Mouse (Mus musculus) kidney, postnatal 0 days (tissue): Measurements from ENCODE around the gene Gak. TPM values are rescaled to one million over a fixed set of nuclear protein-coding genes. Genes with fewer than 3 reads are reported as not detected.
A peak's percentile ranks its signal among the peaks of the same experiment; 100 is the strongest.

Experiments used
- ATAC-seq: fragments of 200-750 bp; cut with Nextera tagmentation; replicated peaks from 2 replicates; pipeline ENCODE4 v1.8.0; 2017; ENCODE audit warnings: low read depth, moderate number of reproducible peaks, moderate TSS enrichment, moderate library complexity; ENCODE audit not compliant: low FRiP score
- DNase-seq: peaks from one replicate; pipeline ENCODE4 v3.0.0-alpha.2; 2016; ENCODE audit warnings: low spot score
- H3K27ac ChIP-seq: fragments of 300-500 bp; sonication (generic); 2 replicates; pipeline ENCODE4 v1.5.1; 2014; ENCODE audit warnings: mild to moderate bottlenecking
- H3K27me3 ChIP-seq: fragments of 300-500 bp; sonication (generic); 2 replicates; pipeline ENCODE4 v1.6.1; 2014; ENCODE audit warnings: low read length, mixed read lengths; ENCODE audit not compliant: insufficient read depth
- H3K36me3 ChIP-seq: fragments of 300-500 bp; sonication (generic); 2 replicates; pipeline ENCODE4 v1.6.1; 2014; ENCODE audit warnings: low read length, mixed read lengths; ENCODE audit not compliant: insufficient read depth
- H3K4me1 ChIP-seq: fragments of 300-500 bp; sonication (generic); replicated peaks from 2 replicates; pipeline ENCODE4 v1.6.1; 2014; ENCODE audit warnings: antibody characterized with exemption, low read length, mixed read lengths; ENCODE audit not compliant: insufficient read depth
- H3K4me2 ChIP-seq: fragments of 300-500 bp; sonication (generic); 2 replicates; pipeline ENCODE4 v1.6.1; 2014; ENCODE audit warnings: mild to moderate bottlenecking, low read length, moderate library complexity, mixed read lengths
- H3K4me3 ChIP-seq: fragments of 300-500 bp; sonication (generic); replicated peaks from 2 replicates; pipeline ENCODE4 v1.5.1; 2014; ENCODE audit warnings: low read depth, low read length
- H3K9ac ChIP-seq: fragments of 300-500 bp; sonication (generic); 2 replicates; pipeline ENCODE4 v1.6.1; 2014; ENCODE audit warnings: low read depth, low read length
- H3K9me3 ChIP-seq: fragments of 300-500 bp; sonication (generic); replicated peaks from 2 replicates; pipeline ENCODE4 v1.6.1; 2016; ENCODE audit warnings: low read length, inconsistent platforms, mixed read lengths
- CTCF ChIP-seq: IDR thresholded peaks from 2 replicates; pipeline ENCODE4 v1.5.1; 2016; ENCODE audit warnings: antibody characterized with exemption, low read depth, mild to moderate bottlenecking, moderate library complexity
- WGBS: fragments of 180-500 bp; shearing (Covaris S2); extraction: QIAGEN DNeasy Blood & Tissue Kit; methylation state at CpG from one replicate; pipeline ENCODE4 v1.1.7; 2014; 5-methylcytosine and 5-hydroxymethylcytosine counted together
- polyA plus RNA-seq: library from polyadenylated mRNA; unstranded; fragments of >200 nt; fragmentation: Nextera tagmentation; extraction: Ambion mirVana; gene quantifications from 2 replicates; pipeline ENCODE4 v1.2.1, GENCODE M21; 2015

The Gak gene
- polyA plus RNA-seq, 1 experiment from 2014 or later = 43.1 TPM

DNA sequence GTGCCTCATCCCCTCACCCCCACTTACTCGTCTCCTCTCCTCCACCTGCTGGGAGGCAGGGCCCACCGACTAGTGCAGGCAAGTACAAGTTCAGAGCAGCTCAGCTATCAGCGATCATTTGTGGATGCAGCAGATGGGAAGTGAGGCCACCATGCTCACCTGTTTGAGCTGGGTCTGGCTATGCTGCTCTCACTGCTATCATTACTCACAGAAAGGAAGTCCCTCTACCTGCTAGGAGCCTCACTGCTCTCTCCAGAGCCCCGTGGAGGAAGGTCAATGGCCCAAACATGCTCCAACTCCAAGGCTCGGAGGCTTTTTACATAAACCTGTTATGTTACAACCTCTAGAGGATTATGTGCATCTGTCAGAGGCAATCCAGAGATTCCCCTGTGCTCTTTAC is 27.9 kb upstream of the Gak start:
- Histone ChIP-seq H3K4me2 (no peak overlapping the region), H3K36me3 (peaks cover 34% of the 10 kb centered on the region), H3K9me3 (no peaks in the 10 kb centered on the region), H3K4me3 (no peak overlapping the region), H3K4me1 (peaks cover 4% of the 10 kb centered on the region), H3K27ac (no peak overlapping the region), H3K27me3 (no peaks in the 10 kb centered on the region), H3K9ac (no peak overlapping the region)
- 78% methylated on average over 5 of the region's 5 CpGs for WGBS
- ATAC-seq (no peak), DNase-seq (no peak)
- TF ChIP-seq CTCF = no peak

- WGBS = 88% methylated on average over 15 of the region's 15 CpGs
- Histone ChIP-seq H3K27me3 (no peaks in the 10 kb centered on the region), H3K4me1 (peaks cover 4% of the 10 kb centered on the region), H3K9ac (no peak overlapping the region), H3K27ac (no peak overlapping the region), H3K4me2 (no peak overlapping the region), H3K36me3 (peaks cover 34% of the 10 kb centered on the region), H3K4me3 (no peak overlapping the region), H3K9me3 (no peaks in the 10 kb centered on the region)
- DNase-seq (no peak), ATAC-seq (no peak)
- no peak for TF ChIP-seq CTCF
Measured at GRCm38 (mm10) chr5:108655891-108656650, 26.5 kb upstream of the Gak start.

GRCm38 (mm10) chr5:108655381-108655780 is 25.8 kb upstream of the Gak start:
- no peak overlapping the region for H3K4me3 ChIP-seq
- no peak overlapping the region for H3K27ac ChIP-seq
- H3K36me3 ChIP-seq = peaks cover 39% of the 10 kb centered on the region
- H3K4me1 ChIP-seq = peaks cover 4% of the 10 kb centered on the region
- H3K9ac ChIP-seq = no peak overlapping the region
- no peak for TF ChIP-seq CTCF
- H3K27me3 ChIP-seq = no peaks in the 10 kb centered on the region
- ATAC-seq (no peak), DNase-seq (no peak)
- no peaks in the 10 kb centered on the region for H3K9me3 ChIP-seq
- WGBS = 97% methylated on average over 9 of the region's 9 CpGs
- H3K4me2 ChIP-seq = no peak overlapping the region

DNA sequence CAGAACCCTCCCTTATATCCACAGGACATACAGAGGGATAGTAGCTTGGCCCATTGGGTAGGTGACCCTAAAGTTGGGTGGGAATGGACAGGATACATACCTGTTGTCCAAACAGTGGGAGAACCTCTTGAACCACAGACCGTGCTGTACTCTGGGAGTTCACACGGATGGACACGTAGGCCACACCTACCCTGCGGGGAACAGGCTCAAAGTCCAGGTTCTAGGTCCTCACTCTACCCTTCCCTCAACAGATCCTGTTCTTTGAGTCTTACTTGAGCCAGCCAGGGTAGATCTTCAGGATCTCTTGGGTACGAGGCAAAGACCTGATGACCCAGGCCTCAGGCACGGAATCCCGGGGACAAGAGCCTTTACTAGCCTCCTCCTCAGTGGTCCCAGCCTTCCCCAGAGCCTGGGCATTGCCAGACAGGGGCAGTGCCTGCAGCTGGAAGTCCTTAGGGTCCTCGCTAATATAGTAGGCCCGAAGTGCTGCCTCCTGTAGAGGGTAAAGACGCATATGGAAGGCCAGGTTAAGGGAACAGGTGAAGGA is 25.0 kb upstream of the Gak start:
- 91% methylated on average over 10 of the region's 10 CpGs for WGBS
- ATAC-seq (no peak), DNase-seq (no peak)
- Histone ChIP-seq H3K4me1 (no peaks in the 10 kb centered on the region), H3K27ac (no peak overlapping the region), H3K4me2 (no peak overlapping the region), H3K36me3 (peaks cover 39% of the 10 kb centered on the region), H3K4me3 (no peak overlapping the region), H3K9me3 (no peaks in the 10 kb centered on the region), H3K9ac (no peak overlapping the region), H3K27me3 (no peaks in the 10 kb centered on the region)
- TF ChIP-seq CTCF = no peak

DNA sequence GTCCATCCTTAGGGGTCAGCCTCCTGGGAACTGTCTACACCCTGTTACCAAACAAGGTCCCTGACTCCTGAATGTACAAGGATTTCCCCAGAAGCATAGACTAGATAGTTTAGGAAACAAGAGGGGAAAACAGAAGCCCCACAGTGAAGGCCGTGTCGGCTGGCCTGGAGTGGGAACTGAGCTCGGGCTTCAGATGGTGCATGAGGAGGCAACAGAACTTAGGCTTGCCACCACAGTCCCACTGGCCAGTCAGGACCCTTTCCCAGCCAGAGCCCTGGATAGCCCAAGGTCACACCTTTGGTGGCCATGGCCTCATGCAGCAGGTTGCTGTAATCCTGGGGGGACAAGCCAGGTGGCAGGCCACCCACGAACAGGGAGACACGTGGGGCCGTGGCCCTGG is 23.8 kb upstream of the Gak start:
- Histone ChIP-seq H3K9me3 (no peaks in the 10 kb centered on the region), H3K9ac (no peak overlapping the region), H3K4me3 (no peak overlapping the region), H3K27me3 (no peaks in the 10 kb centered on the region), H3K4me1 (no peaks in the 10 kb centered on the region), H3K4me2 (no peak overlapping the region), H3K36me3 (peaks cover 39% of the 10 kb centered on the region), H3K27ac (no peak overlapping the region)
- no peak for TF ChIP-seq CTCF
- ATAC-seq = no peak
- 85% methylated on average over 6 of the region's 6 CpGs for whole genome bisulfite sequencing
- DNase-seq = no peak

DNA sequence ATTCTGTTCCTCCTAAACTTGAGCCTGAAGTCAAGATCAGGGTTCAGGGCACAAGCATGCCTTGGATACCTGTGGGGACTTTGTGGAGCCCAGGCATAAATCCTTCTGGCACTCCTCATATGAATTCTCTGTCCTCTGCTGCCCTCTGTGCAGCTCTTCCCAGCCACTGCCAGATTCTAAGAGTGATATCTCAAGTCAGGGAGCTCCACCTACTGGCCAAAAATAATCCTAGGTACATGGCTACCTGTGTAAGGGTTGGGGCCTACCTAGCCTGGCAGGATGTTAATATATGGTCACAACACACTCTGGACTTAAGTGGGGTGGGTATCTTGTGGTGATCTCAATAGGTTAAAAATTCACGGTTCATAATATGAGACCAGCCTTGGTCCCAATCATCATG is 22.3 kb upstream of the Gak start:
- no peak overlapping the region for H3K9ac ChIP-seq
- no peaks in the 10 kb centered on the region for H3K9me3 ChIP-seq
- H3K36me3 ChIP-seq = peaks cover 44% of the 10 kb centered on the region
- H3K4me2 ChIP-seq = no peak overlapping the region
- DNase-seq = peak; percentile 73
- H3K27ac ChIP-seq = no peak overlapping the region
- H3K4me3 ChIP-seq = no peak overlapping the region
- no peaks in the 10 kb centered on the region for H3K27me3 ChIP-seq
- TF ChIP-seq CTCF = peak; percentile 82
- H3K4me1 ChIP-seq = no peaks in the 10 kb centered on the region
- ATAC-seq = peak; percentile 40; the same call in 1 of the 2 replicates
- 60% methylated on average over 1 of the region's 1 CpGs for WGBS
